Mouse (Mus musculus): Measurements from ENCODE around the gene Dnmt3b. TPM values are rescaled to one million over a fixed set of nuclear protein-coding genes. Genes with fewer than 3 reads are reported as not detected.

Gene Dnmt3b
- polyA plus RNA-seq, 1 experiment, result 4.4 TPM

DNA sequence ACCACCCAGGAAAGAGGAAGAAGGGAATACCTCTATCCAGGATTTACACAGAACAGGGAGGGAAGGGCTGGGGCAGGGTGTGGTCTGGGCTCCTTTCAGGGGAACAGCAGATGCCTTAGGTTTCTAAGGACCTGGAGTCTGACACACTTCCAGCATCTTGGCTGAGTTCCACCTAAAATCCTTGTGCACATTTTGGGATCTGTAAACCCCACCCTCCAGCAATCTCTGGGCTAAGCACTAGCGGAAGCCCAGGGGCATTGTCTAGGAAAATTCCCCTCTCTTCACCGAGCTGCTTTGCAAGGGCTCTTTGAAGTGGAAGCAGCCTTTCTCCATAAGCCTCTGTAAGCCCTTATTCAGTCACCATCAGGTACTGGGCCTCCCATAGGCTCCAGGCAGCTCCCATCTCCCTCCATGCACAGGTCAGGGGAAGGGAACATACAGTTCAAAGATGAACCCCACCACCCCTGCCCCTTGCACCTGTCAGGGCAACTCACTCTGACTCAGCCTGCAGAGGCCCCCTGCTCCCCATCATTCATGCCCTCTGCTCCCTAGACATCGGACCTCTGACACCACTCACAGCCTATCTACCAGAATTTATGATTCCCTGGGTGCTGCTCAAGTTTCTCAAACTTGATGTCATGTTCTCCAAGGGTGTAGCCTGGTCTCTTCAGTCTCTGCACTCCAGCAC, 36.5 kb upstream of the Dnmt3b start:
- no peak for TF ChIP-seq CTCF (IDR thresholded peaks at IDR 0.05; ENCODE audit: borderline replicate concordance, control insufficient read depth, extremely low read depth, insufficient read depth, low read length, poor library complexity)
- TF ChIP-seq POLR2A (IDR thresholded peaks at IDR 0.05; ENCODE audit: control insufficient read depth, extremely low read depth, insufficient read depth, low read length, poor library complexity), result no peak
- Histone ChIP-seq H3K4me3 (ENCODE audit: control insufficient read depth, insufficient read depth, low read length) (no peak overlapping the region), H3K4me1 (replicated peaks; ENCODE audit: control insufficient read depth, insufficient read depth, low read length) (peaks cover 14% of the 10 kb centered on the region), H3K36me3 (ENCODE audit: control insufficient read depth, insufficient read depth, low read length) (no peaks in the 10 kb centered on the region), H3K27ac (ENCODE audit: control insufficient read depth, insufficient read depth, low read length) (no peak overlapping the region), H3K27me3 (ENCODE audit: control insufficient read depth, insufficient read depth, low read length) (no peaks in the 10 kb centered on the region)
- WGBS, result 74% methylated on average over 3 of the region's 3 CpGs
- no peak for DNase-seq

DNA sequence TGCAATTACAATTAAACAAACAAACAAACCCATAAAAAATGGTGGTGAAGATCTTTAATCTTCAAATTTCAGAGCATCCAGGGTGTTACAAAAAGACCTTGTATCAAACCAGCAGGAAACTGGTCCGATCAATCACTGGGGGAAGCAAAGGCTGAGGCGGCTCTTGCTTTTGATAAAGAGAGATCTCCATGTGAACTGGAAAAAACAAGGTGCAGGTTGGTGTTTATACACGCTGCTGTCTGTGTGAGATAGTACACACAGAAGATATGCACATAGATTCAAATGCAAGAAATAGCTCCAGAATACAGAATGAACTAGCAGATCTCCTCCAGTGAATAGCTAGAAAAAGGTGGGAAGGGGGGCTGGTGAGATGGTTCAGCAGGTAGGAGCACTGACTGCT, 32.4 kb upstream of the Dnmt3b start:
- no peaks in the 10 kb centered on the region for H3K27me3 ChIP-seq (ENCODE audit: control insufficient read depth, insufficient read depth, low read length)
- WGBS, result 96% methylated on average over 3 of the region's 3 CpGs
- no peak overlapping the region for H3K4me3 ChIP-seq (ENCODE audit: control insufficient read depth, insufficient read depth, low read length)
- DNase-seq, result no peak
- H3K4me1 ChIP-seq (replicated peaks; ENCODE audit: control insufficient read depth, insufficient read depth, low read length), result peaks cover 3% of the 10 kb centered on the region; the same call in 1 of the 2 replicates
- H3K36me3 ChIP-seq (ENCODE audit: control insufficient read depth, insufficient read depth, low read length), result peaks cover 33% of the 10 kb centered on the region
- no peak overlapping the region for H3K27ac ChIP-seq (ENCODE audit: control insufficient read depth, insufficient read depth, low read length)
- no peak for TF ChIP-seq CTCF (IDR thresholded peaks at IDR 0.05; ENCODE audit: borderline replicate concordance, control insufficient read depth, extremely low read depth, insufficient read depth, low read length, poor library complexity)
- no peak for TF ChIP-seq POLR2A (IDR thresholded peaks at IDR 0.05; ENCODE audit: control insufficient read depth, extremely low read depth, insufficient read depth, low read length, poor library complexity)

DNA sequence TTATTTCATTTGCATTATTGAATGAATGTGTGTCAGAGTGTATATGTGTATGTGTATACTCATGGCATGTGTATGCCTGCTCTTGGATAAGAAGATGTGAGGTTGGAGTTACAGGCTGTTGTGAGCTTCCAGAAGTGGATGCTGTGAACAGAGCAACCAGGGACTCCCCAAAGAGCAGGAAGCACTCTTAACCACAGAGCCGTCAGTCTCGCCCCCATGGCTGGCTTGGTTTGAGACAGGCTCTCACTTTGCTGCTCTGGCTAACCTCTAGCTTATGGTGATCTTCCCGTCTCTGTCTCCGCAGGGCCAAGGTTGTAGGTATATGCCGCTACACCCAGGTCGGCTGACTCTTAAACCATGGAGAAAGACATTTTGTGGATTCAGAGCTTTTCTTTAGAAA, 30.8 kb upstream of the Dnmt3b start:
- TF ChIP-seq CTCF (IDR thresholded peaks at IDR 0.05; ENCODE audit: borderline replicate concordance, control insufficient read depth, extremely low read depth, insufficient read depth, low read length, poor library complexity) (no peak), POLR2A (IDR thresholded peaks at IDR 0.05; ENCODE audit: control insufficient read depth, extremely low read depth, insufficient read depth, low read length, poor library complexity) (no peak)
- WGBS, result 21% methylated on average over 6 of the region's 6 CpGs
- no peak for DNase-seq
- H3K36me3 ChIP-seq (ENCODE audit: control insufficient read depth, insufficient read depth, low read length), result peaks cover 41% of the 10 kb centered on the region
- no peak overlapping the region for H3K4me3 ChIP-seq (ENCODE audit: control insufficient read depth, insufficient read depth, low read length)
- H3K27me3 ChIP-seq (ENCODE audit: control insufficient read depth, insufficient read depth, low read length), result no peaks in the 10 kb centered on the region
- peaks cover 3% of the 10 kb centered on the region; the same call in 1 of the 2 replicates for H3K4me1 ChIP-seq (replicated peaks; ENCODE audit: control insufficient read depth, insufficient read depth, low read length)
- no peak overlapping the region for H3K27ac ChIP-seq (ENCODE audit: control insufficient read depth, insufficient read depth, low read length)

DNA sequence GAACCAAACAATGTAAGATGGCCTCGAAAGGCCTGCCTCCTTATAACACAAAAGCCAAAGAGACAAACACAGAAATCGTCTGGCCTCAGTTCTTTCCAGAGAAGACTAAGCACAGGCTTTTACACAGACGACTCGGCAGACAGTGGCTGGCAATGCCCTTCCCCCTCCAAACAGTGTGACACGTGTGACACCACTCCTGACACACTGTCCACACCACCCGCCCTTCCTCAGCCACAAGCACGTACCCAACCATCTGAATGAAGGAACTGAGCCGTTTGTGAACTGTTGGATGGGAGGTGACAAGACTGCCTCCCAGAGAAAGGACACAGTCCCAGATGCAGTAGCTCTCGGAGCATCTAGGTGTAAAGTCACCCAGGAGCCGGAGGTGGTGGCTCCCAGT, 30.4 kb upstream of the Dnmt3b start:
- no peak overlapping the region for H3K27ac ChIP-seq (ENCODE audit: control insufficient read depth, insufficient read depth, low read length)
- H3K27me3 ChIP-seq (ENCODE audit: control insufficient read depth, insufficient read depth, low read length), result no peaks in the 10 kb centered on the region
- peaks cover 3% of the 10 kb centered on the region; the same call in 1 of the 2 replicates for H3K4me1 ChIP-seq (replicated peaks; ENCODE audit: control insufficient read depth, insufficient read depth, low read length)
- 32% methylated on average over 10 of the region's 10 CpGs for WGBS
- DNase-seq, result no peak
- H3K4me3 ChIP-seq (ENCODE audit: control insufficient read depth, insufficient read depth, low read length), result no peak overlapping the region
- TF ChIP-seq CTCF (IDR thresholded peaks at IDR 0.05; ENCODE audit: borderline replicate concordance, control insufficient read depth, extremely low read depth, insufficient read depth, low read length, poor library complexity) (no peak), POLR2A (IDR thresholded peaks at IDR 0.05; ENCODE audit: control insufficient read depth, extremely low read depth, insufficient read depth, low read length, poor library complexity) (no peak)
- peaks cover 43% of the 10 kb centered on the region for H3K36me3 ChIP-seq (ENCODE audit: control insufficient read depth, insufficient read depth, low read length)

DNA sequence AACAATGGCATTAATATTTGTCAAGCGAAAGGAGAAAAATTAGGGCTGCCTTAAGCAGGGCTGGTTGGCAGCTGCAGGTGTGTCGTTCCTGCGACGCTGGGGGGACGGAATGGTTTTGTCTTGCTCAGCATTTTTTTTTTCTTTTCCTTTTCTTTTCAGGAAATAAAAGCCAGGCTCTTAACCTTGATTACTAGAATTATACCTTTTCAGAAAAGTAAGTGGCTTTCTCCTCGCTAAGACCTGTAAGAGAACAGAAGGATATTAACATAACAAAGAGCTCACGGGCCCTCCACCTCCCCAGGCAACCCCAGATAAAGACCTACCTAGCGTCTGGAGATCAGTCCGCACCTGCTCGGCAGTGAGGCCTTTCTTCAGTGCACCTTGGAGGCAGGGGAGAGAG, 26.8 kb upstream of the Dnmt3b start:
- Histone ChIP-seq H3K4me1 (replicated peaks; ENCODE audit: control insufficient read depth, insufficient read depth, low read length) (peaks cover 3% of the 10 kb centered on the region; the same call in 1 of the 2 replicates), H3K4me3 (ENCODE audit: control insufficient read depth, insufficient read depth, low read length) (no peak overlapping the region), H3K27ac (ENCODE audit: control insufficient read depth, insufficient read depth, low read length) (no peak overlapping the region), H3K27me3 (ENCODE audit: control insufficient read depth, insufficient read depth, low read length) (no peaks in the 10 kb centered on the region), H3K36me3 (ENCODE audit: control insufficient read depth, insufficient read depth, low read length) (peaks cover 60% of the 10 kb centered on the region)
- TF ChIP-seq POLR2A (IDR thresholded peaks at IDR 0.05; ENCODE audit: control insufficient read depth, extremely low read depth, insufficient read depth, low read length, poor library complexity) (no peak), CTCF (IDR thresholded peaks at IDR 0.05; ENCODE audit: borderline replicate concordance, control insufficient read depth, extremely low read depth, insufficient read depth, low read length, poor library complexity) (no peak)
- DNase-seq, result no peak
- WGBS, result 96% methylated on average over 10 of the region's 10 CpGs

DNA sequence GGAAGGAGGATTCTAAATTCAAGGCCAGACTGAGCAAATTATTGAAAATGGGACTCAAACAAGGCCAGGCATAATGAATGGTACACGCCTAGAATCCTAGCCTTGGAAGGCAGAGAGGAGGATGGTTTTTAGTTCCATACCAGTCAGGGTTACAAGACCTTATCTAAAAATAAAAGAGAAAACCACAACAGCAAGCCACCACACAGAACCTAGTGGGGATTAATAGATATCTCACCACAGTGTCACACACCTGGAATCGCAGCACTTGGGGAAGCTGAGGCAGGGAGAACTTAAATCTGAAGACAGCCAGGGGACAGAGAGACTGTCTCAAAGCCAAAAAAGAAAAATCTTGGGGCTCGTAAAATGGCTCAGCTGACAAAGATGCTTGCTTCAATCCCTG, 18.3 kb upstream of the Dnmt3b start:
- Histone ChIP-seq H3K36me3 (ENCODE audit: control insufficient read depth, insufficient read depth, low read length) (peaks cover 18% of the 10 kb centered on the region), H3K27ac (ENCODE audit: control insufficient read depth, insufficient read depth, low read length) (no peak overlapping the region), H3K4me1 (replicated peaks; ENCODE audit: control insufficient read depth, insufficient read depth, low read length) (peaks cover 5% of the 10 kb centered on the region; the same call in 1 of the 2 replicates), H3K4me3 (ENCODE audit: control insufficient read depth, insufficient read depth, low read length) (no peak overlapping the region), H3K27me3 (ENCODE audit: control insufficient read depth, insufficient read depth, low read length) (no peaks in the 10 kb centered on the region)
- WGBS, result 19% methylated on average over 3 of the region's 3 CpGs
- TF ChIP-seq CTCF (IDR thresholded peaks at IDR 0.05; ENCODE audit: borderline replicate concordance, control insufficient read depth, extremely low read depth, insufficient read depth, low read length, poor library complexity) (no peak), POLR2A (IDR thresholded peaks at IDR 0.05; ENCODE audit: control insufficient read depth, extremely low read depth, insufficient read depth, low read length, poor library complexity) (no peak)
- no peak for DNase-seq
